Mouse (Mus musculus): ENCODE measurements around the gene Atic. TPM values are rescaled to one million over a fixed set of nuclear protein-coding genes. Genes with fewer than 3 reads are reported as not detected.

Gene Atic
- polyA plus RNA-seq, 2 experiments = 56.0 to 67.8 TPM

DNA sequence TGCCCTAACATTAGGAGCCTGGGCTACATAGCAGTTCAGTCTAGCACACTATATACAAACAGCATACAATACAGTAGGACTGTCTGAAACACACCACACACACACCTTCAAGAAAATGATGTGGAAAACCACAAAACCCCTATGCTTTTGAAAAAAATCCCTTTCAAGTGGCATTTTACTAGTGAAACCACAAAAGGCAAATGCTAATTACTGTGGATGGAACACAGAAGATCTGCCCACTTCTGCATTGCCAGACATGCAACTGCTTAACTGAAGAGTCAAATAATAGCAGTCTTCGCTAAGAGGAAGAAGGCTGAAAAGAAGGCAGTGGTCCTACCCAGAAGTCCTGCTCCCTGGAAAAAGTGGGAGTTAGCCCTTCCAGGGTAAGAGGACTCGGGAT, 37.3 kb downstream of the Atic start:
- Histone ChIP-seq H3K9me3 (ENCODE audit: control insufficient read depth, low read length) (no peaks in the 10 kb centered on the region), H3K36me3 (ENCODE audit: control insufficient read depth, insufficient read depth, low read length) (peaks cover 95% of the 10 kb centered on the region), H3K4me3 (replicated peaks; ENCODE audit: low read length) (no peak overlapping the region), H3K27me3 (ENCODE audit: control insufficient read depth, insufficient read depth, low read length) (no peaks in the 10 kb centered on the region), H3K9ac (ENCODE audit: low read depth, low read length, severe bottlenecking) (no peak overlapping the region), H3K27ac (replicated peaks; ENCODE audit: low read depth, low read length) (no peak overlapping the region), H3K4me2 (replicated peaks; ENCODE audit: low read depth, low read length, severe bottlenecking) (no peak overlapping the region), H3K4me1 (ENCODE audit: control insufficient read depth, insufficient read depth, low read length) (no peaks in the 10 kb centered on the region)
- ATAC-seq (ENCODE audit: low FRiP score, low read depth) (no peak), DNase-seq (ENCODE audit: low spot score) (no peak)
- 91% methylated on average over 2 of the region's 2 CpGs for WGBS
- no peak for TF ChIP-seq POLR2A (IDR thresholded peaks at IDR 0.05; ENCODE audit: borderline replicate concordance, extremely low read depth, insufficient read depth, insufficient read length)

GRCm38 (mm10) chr1:71595365-71595764, 38.4 kb downstream of the Atic start:
- no peak for TF ChIP-seq POLR2A (IDR thresholded peaks at IDR 0.05; ENCODE audit: borderline replicate concordance, extremely low read depth, insufficient read depth, insufficient read length)
- 89% methylated on average over 4 of the region's 4 CpGs for WGBS
- peaks cover 95% of the 10 kb centered on the region for H3K36me3 ChIP-seq (ENCODE audit: control insufficient read depth, insufficient read depth, low read length)

DNA sequence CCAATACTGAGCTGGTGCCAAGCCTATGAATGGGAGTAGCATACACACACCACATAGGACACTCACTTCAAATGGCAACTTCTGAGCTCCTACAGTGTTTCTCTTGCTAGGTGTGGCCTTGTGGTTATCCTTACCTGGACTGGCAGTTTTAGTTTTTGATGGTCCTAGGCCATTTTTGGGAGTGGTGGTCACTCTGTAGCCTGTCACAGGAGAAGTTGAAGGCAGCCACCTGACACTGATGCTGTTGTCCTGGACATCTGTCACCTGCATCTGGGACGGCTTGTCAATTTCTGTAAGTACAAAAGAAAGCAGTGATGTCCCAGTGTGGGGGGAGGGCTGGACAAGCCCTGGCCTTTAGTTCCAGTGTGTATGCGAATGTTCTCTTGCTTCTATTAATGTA, 48.8 kb downstream of the Atic start:
- Histone ChIP-seq H3K27ac (replicated peaks; ENCODE audit: low read depth, low read length) (no peak overlapping the region), H3K9me3 (ENCODE audit: control insufficient read depth, low read length) (no peaks in the 10 kb centered on the region), H3K27me3 (ENCODE audit: control insufficient read depth, insufficient read depth, low read length) (no peaks in the 10 kb centered on the region), H3K4me3 (replicated peaks; ENCODE audit: low read length) (no peak overlapping the region), H3K4me1 (ENCODE audit: control insufficient read depth, insufficient read depth, low read length) (no peaks in the 10 kb centered on the region), H3K36me3 (ENCODE audit: control insufficient read depth, insufficient read depth, low read length) (peaks cover 90% of the 10 kb centered on the region), H3K4me2 (replicated peaks; ENCODE audit: low read depth, low read length, severe bottlenecking) (no peak overlapping the region), H3K9ac (ENCODE audit: low read depth, low read length, severe bottlenecking) (no peak overlapping the region)
- no peak for ATAC-seq (ENCODE audit: low FRiP score, low read depth)
- DNase-seq (ENCODE audit: low spot score) = no peak
- no peak for TF ChIP-seq POLR2A (IDR thresholded peaks at IDR 0.05; ENCODE audit: borderline replicate concordance, extremely low read depth, insufficient read depth, insufficient read length)
- WGBS = 96% methylated on average over 2 of the region's 2 CpGs

More at GRCm38 (mm10) chr1:71595365-71595764, 38.4 kb downstream of the Atic start:
- H3K4me2 ChIP-seq (replicated peaks; ENCODE audit: low read depth, low read length, severe bottlenecking) = no peak overlapping the region
- H3K9me3 ChIP-seq (ENCODE audit: control insufficient read depth, low read length) = no peaks in the 10 kb centered on the region
- no peaks in the 10 kb centered on the region for H3K27me3 ChIP-seq (ENCODE audit: control insufficient read depth, insufficient read depth, low read length)
- ATAC-seq (ENCODE audit: low FRiP score, low read depth) = no peak
- no peak for DNase-seq (ENCODE audit: low spot score)
- no peak overlapping the region for H3K9ac ChIP-seq (ENCODE audit: low read depth, low read length, severe bottlenecking)
- no peak overlapping the region for H3K27ac ChIP-seq (replicated peaks; ENCODE audit: low read depth, low read length)
- no peaks in the 10 kb centered on the region for H3K4me1 ChIP-seq (ENCODE audit: control insufficient read depth, insufficient read depth, low read length)
- H3K4me3 ChIP-seq (replicated peaks; ENCODE audit: low read length) = no peak overlapping the region

DNA sequence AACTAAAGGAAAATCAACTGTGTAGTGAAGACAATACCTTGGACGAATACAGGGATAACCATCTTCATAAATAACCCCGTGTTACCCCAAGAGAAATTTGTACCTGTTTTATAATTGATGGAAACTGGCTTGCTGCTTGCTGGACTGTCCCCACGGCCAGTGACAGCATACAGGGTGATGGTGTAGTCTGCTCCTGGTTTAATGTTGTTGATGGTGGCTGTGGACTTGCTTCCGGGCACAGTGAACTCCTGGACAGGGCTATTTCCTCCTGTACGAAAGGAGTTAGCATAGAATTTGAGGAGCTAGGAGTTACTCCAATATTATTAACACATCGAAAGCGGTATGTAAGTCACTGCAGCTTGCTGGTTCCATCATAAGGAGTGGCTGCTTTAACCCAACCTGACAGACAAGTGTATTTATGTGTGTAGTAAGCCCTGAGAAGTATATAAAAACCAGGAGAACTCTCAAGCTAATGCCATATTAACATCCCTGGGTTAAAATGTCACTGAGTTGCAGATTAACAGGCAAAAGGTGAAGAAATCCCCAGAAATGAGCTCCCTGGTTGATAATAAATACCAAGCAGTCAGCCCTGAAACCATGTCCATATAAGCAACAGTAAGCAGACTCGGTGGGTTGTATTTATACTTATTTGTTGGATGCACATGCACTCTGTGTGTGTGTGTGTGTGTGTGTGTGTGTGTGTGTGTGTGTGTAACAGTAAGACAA, 49.8 kb downstream of the Atic start:
- no peak for ATAC-seq (ENCODE audit: low FRiP score, low read depth)
- Histone ChIP-seq H3K27ac (replicated peaks; ENCODE audit: low read depth, low read length) (no peak overlapping the region), H3K4me1 (ENCODE audit: control insufficient read depth, insufficient read depth, low read length) (no peaks in the 10 kb centered on the region), H3K36me3 (ENCODE audit: control insufficient read depth, insufficient read depth, low read length) (peaks cover 91% of the 10 kb centered on the region), H3K9ac (ENCODE audit: low read depth, low read length, severe bottlenecking) (no peak overlapping the region), H3K27me3 (ENCODE audit: control insufficient read depth, insufficient read depth, low read length) (no peaks in the 10 kb centered on the region), H3K9me3 (ENCODE audit: control insufficient read depth, low read length) (no peaks in the 10 kb centered on the region), H3K4me3 (replicated peaks; ENCODE audit: low read length) (no peak overlapping the region), H3K4me2 (replicated peaks; ENCODE audit: low read depth, low read length, severe bottlenecking) (no peak overlapping the region)
- TF ChIP-seq POLR2A (IDR thresholded peaks at IDR 0.05; ENCODE audit: borderline replicate concordance, extremely low read depth, insufficient read depth, insufficient read length) = no peak
- no peak for DNase-seq (ENCODE audit: low spot score)
- WGBS = 89% methylated on average over 8 of the region's 8 CpGs

DNA sequence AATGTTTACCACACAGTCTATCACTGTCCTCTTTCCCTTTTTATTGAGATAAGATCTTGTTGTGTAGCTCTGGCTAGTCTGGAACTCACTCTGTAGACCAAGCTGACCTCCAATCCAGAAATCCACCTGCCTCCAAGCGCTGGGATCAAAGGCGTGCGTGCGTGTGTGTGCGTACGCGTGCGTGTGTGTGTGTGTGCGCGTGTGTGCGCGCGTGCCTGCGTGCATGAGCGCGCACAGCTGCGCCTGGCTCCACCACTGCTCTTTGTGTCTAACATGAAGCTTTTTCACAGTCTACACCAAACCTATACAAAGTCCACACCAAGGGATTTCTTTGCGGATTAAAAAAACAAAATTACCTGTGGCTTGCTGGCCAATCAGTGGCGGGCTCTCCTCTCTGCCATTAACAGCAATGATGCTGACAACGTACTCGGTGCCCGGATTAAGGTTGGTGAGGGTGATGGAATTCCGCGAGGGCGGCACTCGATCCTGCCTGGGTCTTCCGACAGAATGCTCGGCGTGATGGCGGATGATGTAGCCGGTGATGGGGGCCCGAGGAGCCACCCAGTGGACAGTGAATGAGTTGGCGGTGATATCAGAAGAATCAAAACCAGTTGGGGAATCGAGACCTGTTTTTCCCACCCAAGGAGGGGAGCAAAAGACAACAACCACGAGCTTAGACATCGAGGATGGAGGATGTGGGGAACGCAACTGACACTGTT, 52.3 kb downstream of the Atic start:
- no peak for ATAC-seq (ENCODE audit: low FRiP score, low read depth)
- no peak overlapping the region for H3K4me2 ChIP-seq (replicated peaks; ENCODE audit: low read depth, low read length, severe bottlenecking)
- H3K27ac ChIP-seq (replicated peaks; ENCODE audit: low read depth, low read length) = no peak overlapping the region
- H3K4me3 ChIP-seq (replicated peaks; ENCODE audit: low read length) = no peak overlapping the region
- H3K9ac ChIP-seq (ENCODE audit: low read depth, low read length, severe bottlenecking) = no peak overlapping the region
- DNase-seq (ENCODE audit: low spot score) = no peak
- 94% methylated on average over 37 of the region's 37 CpGs for WGBS
- H3K4me1 ChIP-seq (ENCODE audit: control insufficient read depth, insufficient read depth, low read length) = no peaks in the 10 kb centered on the region
- peaks cover 94% of the 10 kb centered on the region for H3K36me3 ChIP-seq (ENCODE audit: control insufficient read depth, insufficient read depth, low read length)
- no peaks in the 10 kb centered on the region for H3K27me3 ChIP-seq (ENCODE audit: control insufficient read depth, insufficient read depth, low read length)
- no peak for TF ChIP-seq POLR2A (IDR thresholded peaks at IDR 0.05; ENCODE audit: borderline replicate concordance, extremely low read depth, insufficient read depth, insufficient read length)
- H3K9me3 ChIP-seq (ENCODE audit: control insufficient read depth, low read length) = no peaks in the 10 kb centered on the region
